Mouse (Mus musculus) embryonic facial prominence, embryonic 14.5 days (tissue): ENCODE data around the gene 9230113P08Rik. TPM values are rescaled to one million over a fixed set of nuclear protein-coding genes. Genes with fewer than 3 reads are reported as not detected.
"Not testable (repeated sequence)": the region's sequence is repeated elsewhere in the genome, so short reads cannot be mapped to it uniquely, and the experiment has no call there.

Experiments
- ATAC-seq: fragments of 200-750 bp; cut with Nextera tagmentation; 2 replicates; pipeline ENCODE4 v1.8.0; 2017; ENCODE audit warnings: low read depth, moderate number of reproducible peaks, moderate TSS enrichment
- DNase-seq: peaks from one replicate; pipeline ENCODE4 v3.0.0-alpha.2; 2015; ENCODE audit warnings: low spot score
- H3K27ac ChIP-seq: fragments of 300-500 bp; sonication (generic); replicated peaks from 2 replicates; pipeline ENCODE4 v1.5.1; 2014; ENCODE audit warnings: low read depth, mild to moderate bottlenecking, low read length, moderate library complexity
- H3K27me3 ChIP-seq: fragments of 300-500 bp; sonication (generic); replicated peaks from 2 replicates; pipeline ENCODE4 v1.6.1; 2014; ENCODE audit warnings: low read length; ENCODE audit not compliant: control insufficient read depth, insufficient read depth
- H3K36me3 ChIP-seq: fragments of 300-500 bp; sonication (generic); 2 replicates; pipeline ENCODE4 v1.6.1; 2014; ENCODE audit warnings: low read length, mixed read lengths; ENCODE audit not compliant: control insufficient read depth, insufficient read depth
- H3K4me1 ChIP-seq: fragments of 300-500 bp; sonication (generic); 2 replicates; pipeline ENCODE4 v1.6.1; 2014; ENCODE audit warnings: antibody characterized with exemption, low read length; ENCODE audit not compliant: control insufficient read depth, insufficient read depth
- H3K4me2 ChIP-seq: fragments of 300-500 bp; sonication (generic); 2 replicates; pipeline ENCODE4 v1.6.1; 2014; ENCODE audit warnings: low read depth, mild to moderate bottlenecking, low read length, moderate library complexity, mixed read lengths
- H3K4me3 ChIP-seq: fragments of 300-500 bp; sonication (generic); 2 replicates; pipeline ENCODE4 v1.5.1; 2014; ENCODE audit warnings: low read depth, mild to moderate bottlenecking, low read length
- H3K9ac ChIP-seq: fragments of 300-500 bp; sonication (generic); 2 replicates; pipeline ENCODE4 v1.6.1; 2014; ENCODE audit warnings: low read depth, mild to moderate bottlenecking, low read length, moderate library complexity, mixed read lengths
- H3K9me3 ChIP-seq: fragments of 300-500 bp; sonication (generic); 2 replicates; pipeline ENCODE4 v1.6.1; 2016; ENCODE audit warnings: low read length; ENCODE audit not compliant: control insufficient read depth
- WGBS: fragments of 180-500 bp; shearing (Covaris S2); extraction: QIAGEN DNeasy Blood & Tissue Kit; methylation state at CpG from one replicate; pipeline ENCODE4 v1.1.7; 2014; 5-methylcytosine and 5-hydroxymethylcytosine counted together
- polyA plus RNA-seq: library from polyadenylated mRNA; unstranded; fragments of >200 nt; fragmentation: Nextera tagmentation; extraction: Ambion mirVana; gene quantifications from 2 replicates; pipeline ENCODE4 v1.2.1, GENCODE M21; 2014

Gene 9230113P08Rik
- polyA plus RNA-seq: not detected in 2 replicates

GRCm38 (mm10) chr9:35908123-35908522, at the start of gene 9230113P08Rik:
Gene 9230113P08Rik (plus strand): TSS chr9:35908423.
- H3K9me3 ChIP-seq, DNase-seq, H3K36me3 ChIP-seq, H3K27ac ChIP-seq, H3K4me3 ChIP-seq, H3K9ac ChIP-seq, ATAC-seq, H3K4me2 ChIP-seq, H3K27me3 ChIP-seq, H3K4me1 ChIP-seq: not testable (repeated sequence)

DNA sequence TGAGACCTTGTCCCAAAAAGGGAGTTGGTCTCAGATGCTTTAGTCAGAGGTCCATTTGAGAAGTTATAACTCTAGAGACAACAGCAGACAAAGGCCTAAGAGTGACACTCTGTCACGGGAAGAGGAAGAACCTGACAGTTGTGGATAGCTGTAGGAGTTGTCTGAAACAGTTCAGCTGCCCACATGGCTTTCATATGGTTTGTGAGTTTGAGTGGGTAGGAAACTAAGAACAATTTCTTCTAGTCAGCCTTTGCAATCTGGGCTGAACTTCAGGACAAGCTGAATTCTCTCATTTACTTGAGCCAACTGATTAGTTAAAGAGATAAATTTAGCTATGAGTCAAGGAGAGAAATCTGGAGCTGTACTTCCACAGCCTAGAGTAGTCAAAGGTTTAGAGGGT, 15.1 kb upstream of the 9230113P08Rik start:
- H3K27ac ChIP-seq, H3K9me3 ChIP-seq, H3K36me3 ChIP-seq, ATAC-seq, H3K4me1 ChIP-seq, H3K9ac ChIP-seq, DNase-seq, H3K27me3 ChIP-seq, H3K4me2 ChIP-seq, H3K4me3 ChIP-seq: not testable (repeated sequence)
- WGBS: 56% methylated on average over 1 of the region's 1 CpGs

GRCm38 (mm10) chr9:35904494-35904893, 3.7 kb upstream of the 9230113P08Rik start:
- Histone ChIP-seq H3K4me3 (no peak overlapping the region), H3K9me3 (no peaks in the 10 kb centered on the region), H3K9ac (no peak overlapping the region), H3K4me2 (no peak overlapping the region), H3K36me3 (no peaks in the 10 kb centered on the region), H3K27me3 (no peaks in the 10 kb centered on the region), H3K4me1 (no peaks in the 10 kb centered on the region), H3K27ac (no peak overlapping the region)
- 84% methylated on average over 2 of the region's 2 CpGs for WGBS
- DNase-seq (no peak), ATAC-seq (no peak)

DNA sequence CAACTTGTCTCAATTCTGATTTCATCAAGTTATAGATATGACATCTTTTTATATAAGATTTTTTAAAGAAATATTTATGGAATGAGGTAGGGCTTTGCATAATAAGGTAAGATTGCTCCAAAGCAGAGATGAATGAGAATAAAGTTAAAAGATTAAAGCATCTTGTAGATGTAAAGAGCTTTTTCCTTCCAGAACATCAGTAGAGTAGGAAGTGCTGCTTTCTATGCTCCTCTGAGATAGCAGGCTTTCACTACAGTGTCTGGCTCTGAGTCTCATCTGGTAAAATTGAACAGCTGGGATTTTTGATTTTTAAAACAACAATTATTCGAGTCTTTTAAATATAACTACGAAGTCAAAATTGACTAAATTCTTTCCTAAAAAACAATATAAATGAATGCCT, 22.6 kb downstream of the 9230113P08Rik start:
- Histone ChIP-seq H3K4me1 (no peaks in the 10 kb centered on the region), H3K9ac (no peak overlapping the region), H3K9me3 (no peaks in the 10 kb centered on the region), H3K36me3 (no peaks in the 10 kb centered on the region), H3K27ac (no peak overlapping the region), H3K4me2 (no peak overlapping the region), H3K27me3 (no peaks in the 10 kb centered on the region), H3K4me3 (no peak overlapping the region)
- no peak for DNase-seq
- ATAC-seq: no peak
- WGBS: 82% methylated on average over 2 of the region's 2 CpGs

Other genes starting within 250 kb of the 9230113P08Rik start
- not detected in 2 replicates for gene Pate1, start 221.0 kb upstream of the 9230113P08Rik start, polyA plus RNA-seq
- gene Gm17677, start 167.4 kb upstream of the 9230113P08Rik start, polyA plus RNA-seq: not detected in 2 replicates
- gene Gm17727, start 130.3 kb upstream of the 9230113P08Rik start, polyA plus RNA-seq: not detected in 2 replicates
- gene Gm27235, start 118.3 kb upstream of the 9230113P08Rik start, polyA plus RNA-seq: not detected in 2 replicates
- not detected in 2 replicates for gene D730048I06Rik, start 118.3 kb upstream of the 9230113P08Rik start, polyA plus RNA-seq
- gene 9230110F15Rik, start 64.3 kb upstream of the 9230113P08Rik start, polyA plus RNA-seq: not detected in 2 replicates
- not detected in 2 replicates for gene Gm5916, start 220.4 kb downstream of the 9230113P08Rik start, polyA plus RNA-seq